Mouse (Mus musculus) myocyte (in vitro differentiated cells): Measurements from ENCODE around the gene Nlrp1a.

Experiments used
- MAX ChIP-seq: IDR thresholded peaks from one replicate; pipeline ENCODE4 v1.6.1; 2011; ENCODE audit warnings: low read depth, mild to moderate bottlenecking, control low read depth
- MYOD1 ChIP-seq, 3 experiments: IDR thresholded peaks; one replicate each; pipeline ENCODE4 v1.6.1; 2011; ENCODE audit warnings: control low read depth in 2 of 3, low read depth in 2 of 3, mild to moderate bottlenecking in 2 of 3, moderate library complexity in 1 of 3; ENCODE audit not compliant: insufficient read length in 2 of 3, control insufficient read depth in 1 of 3
- MYOG ChIP-seq, 3 experiments: IDR thresholded peaks; one replicate each; pipeline ENCODE4 v1.6.1; 2011; ENCODE audit warnings: control low read depth in 2 of 3, low read depth in 2 of 3, mild to moderate bottlenecking in 2 of 3; ENCODE audit not compliant: insufficient read length in 2 of 3, control insufficient read depth in 1 of 3, insufficient read depth in 1 of 3
- POLR2A ChIP-seq: IDR thresholded peaks from one replicate; pipeline ENCODE4 v1.6.1; 2011; ENCODE audit warnings: low read depth, mild to moderate bottlenecking, control low read depth, moderate library complexity; ENCODE audit not compliant: insufficient read length
- POLR2AphosphoS2 ChIP-seq: IDR thresholded peaks from one replicate; pipeline ENCODE4 v1.6.1; 2011; ENCODE audit warnings: low read depth, control low read depth; ENCODE audit not compliant: insufficient read length
- TCF3 ChIP-seq: IDR thresholded peaks from one replicate; pipeline ENCODE4 v1.6.1; 2011; ENCODE audit warnings: low read depth, control low read depth; ENCODE audit not compliant: insufficient read length
- USF1 ChIP-seq: IDR thresholded peaks from one replicate; pipeline ENCODE4 v1.6.1; 2011; ENCODE audit warnings: low read depth, mild to moderate bottlenecking, control low read depth, moderate library complexity

GRCm38 (mm10) chr11:71052554-71052953 is 92.0 kb downstream of the Nlrp1a start:
- TF ChIP-seq POLR2A (no peak), MAX (no peak), USF1 (no peak), MYOD1 (IDR thresholded peaks at IDR 0.05; ENCODE audit: control insufficient read depth in 1 of 3, insufficient read length in 2 of 3, low read depth in 2 of 3) (no peak), POLR2AphosphoS2 (no peak), TCF3 (no peak), MYOG (IDR thresholded peaks at IDR 0.05; ENCODE audit: control insufficient read depth in 1 of 3, insufficient read depth in 1 of 3, insufficient read length in 2 of 3, low read depth in 2 of 3) (no peak)
